35 mouse cellular contexts compared by ENCODE assay signal in genomic region chr5:107756072-107756471, GRCm38 (mm10). TPM values are rescaled to one million over a fixed set of nuclear protein-coding genes. Genes with fewer than 3 reads are reported as not detected.
DNase-seq lines count a peak whose midpoint lies in the region; ATAC-seq lines count a peak whose summit lies in the region.
"Had no signal": no experiment of that assay in that cellular context is flagged by ENCODE, and none has a peak within 500 bp of the region (broad histone marks: within the 10 kb centered on the region; RNA-seq: fewer than 3 reads in every experiment).

No protein-coding gene starts in this region.

- no peaks in the 10 kb centered on the region for H3K9me3 ChIP-seq in lung, embryonic 16.5 days (ENCODE audit: control insufficient read depth, low read length)
- H3K9me3 ChIP-seq: embryonic facial prominence, embryonic 10.5 days; embryonic facial prominence, embryonic 15.5 days; forebrain, embryonic 13.5 days; hindbrain, embryonic 13.5 days; limb, embryonic 12.5 days; liver, embryonic 15.5 days; midbrain, embryonic 15.5 days had no signal

- no peak overlapping the region for H3K27ac ChIP-seq in lung, embryonic 16.5 days (ENCODE audit: low read length)
- H3K27ac ChIP-seq: embryonic facial prominence, embryonic 10.5 days; embryonic facial prominence, embryonic 15.5 days; forebrain, embryonic 13.5 days; hindbrain, embryonic 13.5 days; left cerebral cortex, adult 2 months; limb, embryonic 12.5 days; liver, embryonic 15.5 days; midbrain, embryonic 15.5 days; stomach, postnatal 0 days had no signal

- peak; percentile 89 for ATAC-seq in lung, embryonic 16.5 days (ENCODE audit: low read depth)
- ATAC-seq in CD4-positive, CD25-positive, alpha-beta regulatory T cell, adult 4 months = peak; percentile 56
- ATAC-seq in inflammation-experienced regulatory T-cells, adult 6 months = peak; percentile 12
- no peak for ATAC-seq in megakaryocyte-erythroid progenitor cell, adult 5-6 weeks (replicated peaks; ENCODE audit: low FRiP score, low TSS enrichment, poor library complexity, severe bottlenecking)
- ATAC-seq: forebrain, embryonic 13.5 days; midbrain, embryonic 15.5 days had no signal

- no peak for DNase-seq in lung, postnatal 10 days
- no peak for DNase-seq in embryo, embryonic 10 days (ENCODE audit: low spot score)
- DNase-seq in testis, postnatal 14 days (ENCODE audit: low spot score) = no peak
- DNase-seq: adrenal gland, adult 8-10 months; cerebellum, adult 2 months; cerebellum, postnatal 14 days; gastrocnemius, postnatal 14 days; heart, adult 18-20 months; heart, postnatal 36 days; kidney, adult 11 months; kidney, postnatal 25 days; right cerebral cortex, adult 18-20 months; spleen, adult 18-20 months; thymus, adult 2 months; thymus, postnatal 4 days had no signal

- no peak overlapping the region for H3K4me2 ChIP-seq in lung, embryonic 16.5 days (ENCODE audit: low read depth, low read length)
- H3K4me2 ChIP-seq: embryonic facial prominence, embryonic 15.5 days; forebrain, embryonic 13.5 days; heart, embryonic 11.5 days; hindbrain, embryonic 13.5 days; limb, embryonic 12.5 days; liver, embryonic 15.5 days; midbrain, embryonic 15.5 days had no signal

- H3K36me3 ChIP-seq in lung, embryonic 16.5 days (ENCODE audit: control insufficient read depth, insufficient read depth, low read length) = no peaks in the 10 kb centered on the region; the same call in none of the 2 replicates
- H3K36me3 ChIP-seq: midbrain, embryonic 15.5 days had no signal

- H3K27me3 ChIP-seq in lung, embryonic 16.5 days (ENCODE audit: control insufficient read depth, insufficient read depth, low read depth, low read length) = no peaks in the 10 kb centered on the region
- H3K27me3 ChIP-seq: embryonic facial prominence, embryonic 15.5 days; forebrain, embryonic 13.5 days; hindbrain, embryonic 13.5 days; limb, embryonic 12.5 days; liver, embryonic 15.5 days; midbrain, embryonic 15.5 days had no signal

- H3K4me1 ChIP-seq in lung, embryonic 16.5 days (replicated peaks; ENCODE audit: control insufficient read depth, insufficient read depth, low read length) = 0 out of 2 replicates have a peak, but pooled peaks cover 5% of the 10 kb centered on the region
- H3K4me1 ChIP-seq: embryonic facial prominence, embryonic 10.5 days; embryonic facial prominence, embryonic 15.5 days; forebrain, embryonic 13.5 days; hindbrain, embryonic 13.5 days; limb, embryonic 12.5 days; midbrain, embryonic 15.5 days had no signal

- H3K4me3 ChIP-seq in lung, embryonic 16.5 days (ENCODE audit: low read length) = no peak overlapping the region
- H3K4me3 ChIP-seq: embryonic facial prominence, embryonic 10.5 days; embryonic facial prominence, embryonic 15.5 days; forebrain, embryonic 13.5 days; hindbrain, embryonic 13.5 days; left cerebral cortex, adult 2 months; limb, embryonic 12.5 days; liver, embryonic 15.5 days; midbrain, embryonic 15.5 days had no signal

- no peak overlapping the region for H3K9ac ChIP-seq in lung, embryonic 16.5 days (ENCODE audit: low read length)
- H3K9ac ChIP-seq: embryonic facial prominence, embryonic 15.5 days; forebrain, embryonic 13.5 days; hindbrain, embryonic 13.5 days; limb, embryonic 12.5 days; liver, embryonic 15.5 days; midbrain, embryonic 15.5 days had no signal

- WGBS in lung, embryonic 16.5 days = 25% methylated on average over 2 of the region's 2 CpGs

RNA-seq across cellular contexts. Expression of gene Gfi1, which starts 30.2 kb away (rescaled TPM):
- 0.31 and 0.45 TPM in 2 replicates for polyA plus RNA-seq in lung, embryonic 16.5 days (2015; fragmentation: Nextera tagmentation; extraction: Ambion mirVana)
- polyA plus RNA-seq in CD4-positive, CD25-positive, alpha-beta regulatory T cell, adult 4 months (2017; shearing (Covaris generic)) = 1 to 10 TPM; 2.5 to 6.1 TPM
- polyA plus RNA-seq in inflammation-experienced regulatory T-cells, adult 6 months (2017; shearing (Covaris generic)) = 1 to 10 TPM; 2.0 to 7.4 (median 5.5) TPM
- total RNA-seq in megakaryocyte-erythroid progenitor cell, adult 5-6 weeks (2014; fragmentation: Nextera tagmentation) = 0.67 and 0.81 TPM in 2 replicates
- 0.30 TPM in 1 of 2 replicates, not detected in the other for total RNA-seq in megakaryocyte-erythroid progenitor cell, adult 5-6 weeks (2017)
- total RNA-seq: gastrocnemius, postnatal 14 days; heart, postnatal 36 days; layer of hippocampus, adult 18-20 months; layer of hippocampus, postnatal 14 days; left cerebral cortex, adult 2 months; left cerebral cortex, postnatal 25 days had no signal
- polyA plus RNA-seq: cerebellum, adult 2 months; cortical plate, adult 2 months; embryonic facial prominence, embryonic 10.5 days; forebrain, embryonic 13.5 days; heart, embryonic 11.5 days; hindbrain, embryonic 13.5 days; kidney, embryonic 14.5 days; limb, embryonic 12.5 days; midbrain, embryonic 15.5 days; neural tube, embryonic 11.5 days had no signal
